Mouse (Mus musculus) heart, embryonic 16.5 days (tissue): ENCODE data around the gene Klhl7. TPM values are rescaled to one million over a fixed set of nuclear protein-coding genes. Genes with fewer than 3 reads are reported as not detected.
"Not testable (repeated sequence)": the region's sequence is repeated elsewhere in the genome, so short reads cannot be mapped to it uniquely, and the experiment has no call there.

Experiments
- ATAC-seq: fragments of 200-750 bp; cut with Nextera tagmentation; replicated peaks from 2 replicates; pipeline ENCODE4 v1.8.0; 2017; ENCODE audit warnings: moderate number of reproducible peaks; ENCODE audit not compliant: insufficient read depth, low FRiP score; ENCODE audit errors: extremely low read depth
- H3K27ac ChIP-seq: fragments of 300-500 bp; sonication (generic); 2 replicates; pipeline ENCODE4 v1.5.1; 2014; ENCODE audit warnings: mild to moderate bottlenecking, low read length, control low read depth, moderate library complexity
- H3K27me3 ChIP-seq: fragments of 300-500 bp; sonication (generic); 2 replicates; pipeline ENCODE4 v1.6.1; 2014; ENCODE audit warnings: low read length, mixed read lengths; ENCODE audit not compliant: control insufficient read depth, insufficient read depth
- H3K36me3 ChIP-seq: fragments of 300-500 bp; sonication (generic); 2 replicates; pipeline ENCODE4 v1.6.1; 2014; ENCODE audit not compliant: control insufficient read depth, insufficient read depth
- H3K4me1 ChIP-seq: fragments of 300-500 bp; sonication (generic); 2 replicates; pipeline ENCODE4 v1.6.1; 2014; ENCODE audit warnings: low read length, mixed read lengths; ENCODE audit not compliant: control insufficient read depth, insufficient read depth
- H3K4me2 ChIP-seq: fragments of 300-500 bp; sonication (generic); 2 replicates; pipeline ENCODE4 v1.6.1; 2014; ENCODE audit warnings: low read depth, mild to moderate bottlenecking, control low read depth, low read length
- H3K4me3 ChIP-seq: fragments of 300-500 bp; sonication (generic); 2 replicates; pipeline ENCODE4 v1.5.1; 2014; ENCODE audit warnings: mild to moderate bottlenecking, control low read depth, low read length
- H3K9ac ChIP-seq: fragments of 300-500 bp; sonication (generic); 2 replicates; pipeline ENCODE4 v1.6.1; 2014; ENCODE audit warnings: low read length, control low read depth
- H3K9me3 ChIP-seq: fragments of 300-500 bp; sonication (generic); replicated peaks from 2 replicates; pipeline ENCODE4 v1.6.1; 2016; ENCODE audit warnings: low read length; ENCODE audit not compliant: control insufficient read depth
- WGBS: fragments of 180-500 bp; shearing (Covaris S2); extraction: QIAGEN DNeasy Blood & Tissue Kit; methylation state at CpG from one replicate; pipeline ENCODE4 v1.1.7; 2014; 5-methylcytosine and 5-hydroxymethylcytosine counted together
- polyA plus RNA-seq: library from polyadenylated mRNA; unstranded; fragments of >200 nt; fragmentation: Nextera tagmentation; extraction: Ambion mirVana; gene quantifications from 2 replicates; pipeline ENCODE4 v1.2.1, GENCODE M21; 2015

The Klhl7 gene
- polyA plus RNA-seq, 1 experiment from 2014 or later: 49.2 TPM

DNA sequence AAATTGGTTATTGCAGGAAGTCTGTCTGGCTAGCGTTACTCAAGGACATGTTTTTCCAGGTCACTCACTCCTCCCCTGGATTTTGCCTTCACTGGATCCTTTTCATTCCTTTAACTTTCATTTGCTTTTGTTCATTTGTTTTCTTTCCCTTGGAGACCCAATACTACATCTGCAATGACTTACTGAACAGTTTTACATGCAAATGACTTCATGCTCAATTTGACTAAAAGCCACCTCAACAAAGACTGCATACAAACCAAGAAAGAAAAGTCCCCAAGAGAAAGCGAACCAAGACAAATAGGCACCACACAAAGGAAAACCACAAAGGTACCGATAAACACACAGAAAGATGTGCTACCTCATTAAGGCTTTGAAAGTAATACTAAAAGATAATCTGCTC is 13.5 kb upstream of the Klhl7 start:
- WGBS: 76% methylated on average over 3 of the region's 3 CpGs
- no peak overlapping the region for H3K4me2 ChIP-seq
- H3K27me3 ChIP-seq: no peaks in the 10 kb centered on the region
- ATAC-seq: no peak
- H3K9me3 ChIP-seq: no peaks in the 10 kb centered on the region
- no peaks in the 10 kb centered on the region for H3K4me1 ChIP-seq
- no peak overlapping the region for H3K27ac ChIP-seq
- no peak overlapping the region for H3K9ac ChIP-seq
- H3K4me3 ChIP-seq: no peak overlapping the region
- no peaks in the 10 kb centered on the region for H3K36me3 ChIP-seq

DNA sequence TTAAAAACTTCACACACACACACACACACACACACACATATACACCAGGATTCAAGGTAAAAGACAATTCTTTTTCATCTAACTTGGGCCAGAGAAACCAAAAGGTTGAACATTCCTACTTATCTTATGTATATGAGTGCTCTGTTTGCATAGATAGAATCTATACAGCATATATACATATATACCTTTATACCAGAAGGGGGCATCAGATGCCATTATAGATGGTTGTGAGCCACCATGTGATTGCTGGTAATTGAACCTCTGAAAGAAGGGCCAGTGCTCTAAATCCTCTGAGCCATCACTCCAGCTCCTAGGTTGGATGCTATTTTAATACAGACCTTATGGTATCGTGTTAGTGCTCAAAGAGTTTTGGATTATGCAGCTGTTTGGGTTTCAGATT is 12.0 kb upstream of the Klhl7 start:
- no peaks in the 10 kb centered on the region for H3K4me1 ChIP-seq
- H3K27ac ChIP-seq: no peak overlapping the region
- no peaks in the 10 kb centered on the region for H3K9me3 ChIP-seq
- H3K9ac ChIP-seq: no peak overlapping the region
- H3K4me3 ChIP-seq: no peak overlapping the region
- H3K27me3 ChIP-seq: no peaks in the 10 kb centered on the region
- no peaks in the 10 kb centered on the region for H3K36me3 ChIP-seq
- no peak overlapping the region for H3K4me2 ChIP-seq
- no peak for ATAC-seq
- 82% methylated on average over 1 of the region's 1 CpGs for WGBS

DNA sequence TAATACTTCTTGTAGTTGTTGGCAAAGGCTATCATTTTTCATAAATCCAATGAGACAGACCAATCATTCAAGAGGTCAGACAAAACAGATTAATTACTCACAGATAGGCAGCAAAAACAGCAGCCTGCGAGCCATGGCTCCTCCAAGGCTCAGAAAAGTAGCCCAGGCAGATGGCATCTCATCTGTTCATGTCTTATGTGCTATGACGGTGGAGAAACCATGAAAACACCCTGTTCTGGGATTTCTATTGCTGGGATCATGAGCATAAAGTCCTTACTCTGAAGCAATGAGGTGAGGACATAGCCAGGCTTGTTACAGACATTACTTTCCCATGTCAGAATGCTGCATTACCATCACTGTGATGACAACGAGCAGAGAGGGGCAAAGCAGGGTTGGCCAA is 7.9 kb upstream of the Klhl7 start:
- no peak overlapping the region for H3K9ac ChIP-seq
- WGBS: 68% methylated on average over 3 of the region's 3 CpGs
- no peaks in the 10 kb centered on the region for H3K36me3 ChIP-seq
- H3K27me3 ChIP-seq: no peaks in the 10 kb centered on the region
- no peak overlapping the region for H3K4me3 ChIP-seq
- no peak overlapping the region for H3K4me2 ChIP-seq
- no peak overlapping the region for H3K27ac ChIP-seq
- ATAC-seq: no peak
- H3K4me1 ChIP-seq: no peaks in the 10 kb centered on the region
- H3K9me3 ChIP-seq: no peaks in the 10 kb centered on the region

DNA sequence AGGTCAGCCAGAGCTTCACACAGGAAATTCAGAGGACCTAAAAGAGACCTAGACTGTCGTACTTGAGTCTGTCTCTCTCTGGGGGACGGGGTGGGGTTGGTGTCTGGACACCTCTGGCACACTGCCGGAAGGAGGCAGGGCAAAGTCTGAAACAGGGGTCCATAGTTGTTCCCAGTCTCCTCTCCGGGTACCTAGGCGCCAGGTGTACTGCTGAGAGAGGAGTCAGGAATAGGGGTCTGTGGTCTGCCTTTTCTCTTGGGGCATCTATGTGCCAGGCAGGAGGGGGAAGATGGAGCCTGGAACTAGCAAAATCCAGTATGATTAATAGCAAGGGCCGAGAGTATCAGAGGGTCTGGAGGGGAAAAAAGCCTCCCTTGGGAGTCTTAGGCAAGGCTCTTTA is 5.0 kb upstream of the Klhl7 start:
- H3K4me2 ChIP-seq: no peak overlapping the region
- no peak overlapping the region for H3K9ac ChIP-seq
- H3K9me3 ChIP-seq: no peaks in the 10 kb centered on the region
- no peaks in the 10 kb centered on the region for H3K27me3 ChIP-seq
- H3K4me3 ChIP-seq: no peak overlapping the region
- no peaks in the 10 kb centered on the region for H3K36me3 ChIP-seq
- H3K27ac ChIP-seq: no peak overlapping the region
- no peak for ATAC-seq
- H3K4me1 ChIP-seq: peaks cover 4% of the 10 kb centered on the region
- 69% methylated on average over 6 of the region's 6 CpGs for WGBS

DNA sequence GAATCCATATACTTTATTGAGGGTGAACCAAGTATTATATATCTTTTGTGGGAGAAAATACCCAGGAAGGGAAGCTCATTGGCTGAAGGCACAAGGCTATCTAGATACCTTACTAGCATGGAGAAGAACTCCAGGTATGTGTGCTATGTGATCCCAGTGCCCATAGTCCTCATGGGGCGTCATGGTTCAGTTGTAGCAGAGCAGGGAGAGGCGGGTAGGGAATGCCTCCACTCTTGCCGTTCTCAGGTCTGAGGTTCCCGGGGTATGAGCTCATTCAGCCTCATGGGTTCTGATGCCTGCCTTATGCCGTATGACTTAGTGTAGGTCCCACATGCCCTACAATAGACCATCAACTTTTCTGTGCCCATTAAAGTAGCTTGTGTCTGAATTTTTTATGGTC is 4.5 kb upstream of the Klhl7 start:
- H3K4me3 ChIP-seq: no peak overlapping the region
- WGBS: 46% methylated on average over 5 of the region's 5 CpGs
- H3K9me3 ChIP-seq: no peaks in the 10 kb centered on the region
- no peaks in the 10 kb centered on the region for H3K36me3 ChIP-seq
- H3K4me2 ChIP-seq: no peak overlapping the region
- peaks cover 4% of the 10 kb centered on the region for H3K4me1 ChIP-seq
- no peak for ATAC-seq
- H3K27me3 ChIP-seq: no peaks in the 10 kb centered on the region
- no peak overlapping the region for H3K9ac ChIP-seq
- H3K27ac ChIP-seq: no peak overlapping the region

DNA sequence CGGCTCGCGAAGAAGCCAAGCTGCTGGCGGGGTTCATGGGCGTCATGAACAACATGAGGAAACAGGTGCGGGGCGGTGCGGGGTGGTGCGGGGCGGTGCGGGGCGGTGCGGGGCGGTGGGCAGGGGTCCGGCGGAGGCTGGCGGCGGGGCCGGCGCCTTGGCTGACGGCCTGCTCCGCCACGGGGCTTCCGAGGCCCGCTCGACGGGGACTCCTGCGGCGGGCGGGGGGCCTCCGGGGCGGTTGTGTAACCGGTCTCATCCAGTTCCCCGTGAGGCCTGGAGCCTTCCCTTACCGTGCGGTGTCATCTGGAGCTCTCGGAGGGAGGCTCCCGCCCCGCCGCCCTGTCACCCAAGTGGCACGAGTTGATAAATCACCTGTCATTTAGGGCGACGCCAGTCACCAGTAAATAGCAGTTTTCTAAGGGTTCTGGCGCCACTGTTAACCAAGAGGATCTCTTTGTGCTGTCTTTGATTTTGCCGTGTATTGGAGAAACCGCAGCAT is 456 bp downstream of the Klhl7 start:
- Histone ChIP-seq H3K9me3 (no peaks in the 10 kb centered on the region), H3K27ac (peak overlapping the region; percentile 91)
- WGBS: 1% methylated on average over 34 of the region's 46 CpGs

DNA sequence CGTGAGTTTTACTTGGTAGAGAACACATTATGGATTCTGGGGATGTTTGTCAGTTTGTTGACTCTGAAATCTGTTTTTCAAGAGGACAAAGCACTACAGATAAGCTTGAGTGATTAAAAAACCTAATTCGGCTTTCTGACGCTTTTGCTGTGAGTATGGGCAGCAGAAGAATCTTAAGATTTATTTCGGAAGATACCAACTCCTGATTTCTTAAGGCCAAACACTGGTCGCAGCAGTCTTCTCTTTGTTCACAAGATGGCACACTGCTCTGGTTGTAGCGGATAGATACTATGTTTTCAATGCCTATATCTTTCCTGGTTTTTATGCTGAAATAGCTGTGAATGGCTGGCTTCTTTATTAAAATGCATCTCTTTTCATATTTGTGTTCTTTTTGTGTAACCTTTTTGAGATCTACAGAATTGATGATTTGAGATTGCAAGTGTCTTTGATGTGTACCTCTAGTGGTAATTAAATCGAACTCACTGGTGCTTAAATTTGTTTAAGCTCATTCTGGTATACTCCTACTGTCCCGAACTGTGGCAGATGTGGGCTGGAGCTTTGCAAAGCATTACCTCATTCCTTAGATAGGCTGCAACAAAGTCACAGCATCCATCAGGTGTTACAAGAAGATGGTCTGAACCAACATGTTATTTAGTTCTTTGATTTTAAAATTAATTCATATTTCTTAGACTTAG is 1.2 kb downstream of the Klhl7 start:
- 12% methylated on average over 8 of the region's 8 CpGs for WGBS
- Histone ChIP-seq H3K4me1 (peaks cover 7% of the 10 kb centered on the region), H3K9me3 (no peaks in the 10 kb centered on the region), H3K4me3 (peak overlapping the region; percentile 87), H3K36me3 (no peaks in the 10 kb centered on the region), H3K4me2 (peak overlapping the region; percentile 87), H3K27me3 (no peaks in the 10 kb centered on the region), H3K9ac (peak overlapping the region; percentile 89), H3K27ac (peak overlapping the region; percentile 91)
- no peak for ATAC-seq

More for the DNA sequence above, 456 bp downstream of the Klhl7 start:
- Histone ChIP-seq H3K36me3 (no peaks in the 10 kb centered on the region), H3K4me3 (peak overlapping the region; percentile 87), H3K4me1 (peaks cover 7% of the 10 kb centered on the region), H3K9ac (peak overlapping the region; percentile 89), H3K27me3 (no peaks in the 10 kb centered on the region), H3K4me2 (peak overlapping the region; percentile 87)
- peak; percentile 82 for ATAC-seq

DNA sequence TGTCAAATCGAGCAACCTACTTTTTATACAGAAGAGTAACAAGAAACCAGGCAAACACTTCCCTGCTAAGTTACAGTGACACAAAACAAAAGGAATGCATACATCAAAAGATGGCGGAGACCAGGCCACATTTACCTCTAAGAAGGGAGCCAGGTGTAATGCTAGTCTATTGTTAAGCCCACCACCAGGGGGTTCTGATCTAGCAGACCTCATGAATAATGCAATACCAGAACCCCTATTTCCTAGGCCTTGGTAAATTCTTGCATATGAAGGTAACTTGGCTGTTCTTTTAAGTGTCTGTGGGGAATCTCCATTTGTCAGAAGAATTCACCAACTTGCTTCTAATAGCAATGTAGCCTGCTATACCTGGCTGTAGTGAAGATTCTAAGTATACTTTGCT is 2.8 kb downstream of the Klhl7 start:
- not testable (repeated sequence) for H3K27ac ChIP-seq, ATAC-seq, H3K4me2 ChIP-seq, H3K4me1 ChIP-seq, H3K9ac ChIP-seq, H3K27me3 ChIP-seq, H3K4me3 ChIP-seq, H3K36me3 ChIP-seq, H3K9me3 ChIP-seq
- WGBS: 81% methylated on average over 2 of the region's 2 CpGs

DNA sequence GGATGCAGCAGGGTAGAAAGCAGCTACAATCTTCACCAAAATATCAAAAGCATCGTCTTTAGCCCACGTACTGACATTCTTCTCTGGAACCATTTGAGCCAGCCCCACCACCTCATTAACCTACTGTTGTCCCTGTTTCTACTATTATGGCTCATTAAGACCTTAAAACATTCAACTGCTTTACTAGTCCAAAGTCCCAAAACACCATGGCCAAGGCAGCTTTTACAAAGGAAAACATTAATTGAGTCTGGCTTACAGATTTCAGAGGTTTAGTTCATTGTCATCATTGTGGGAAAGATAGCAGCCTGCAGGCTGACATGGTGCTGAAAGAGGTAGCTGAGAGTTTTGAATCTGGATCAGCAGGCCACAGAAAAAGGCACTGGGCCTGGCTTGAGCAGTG is 3.4 kb downstream of the Klhl7 start:
- H3K36me3 ChIP-seq: no peaks in the 10 kb centered on the region
- H3K27ac ChIP-seq: no peak overlapping the region
- no peak for ATAC-seq
- no peak overlapping the region for H3K4me3 ChIP-seq
- H3K4me1 ChIP-seq: peaks cover 7% of the 10 kb centered on the region
- WGBS: 85% methylated on average over 2 of the region's 2 CpGs
- H3K9ac ChIP-seq: no peak overlapping the region
- H3K27me3 ChIP-seq: no peaks in the 10 kb centered on the region
- H3K4me2 ChIP-seq: no peak overlapping the region
- no peaks in the 10 kb centered on the region for H3K9me3 ChIP-seq
